Mouse (Mus musculus) myocyte (in vitro differentiated cells): ENCODE measurements around the gene Raf1.

Experiments used
- E2F4 ChIP-seq: IDR thresholded peaks from one replicate; pipeline ENCODE4 v1.6.1; 2011; ENCODE audit warnings: mild to moderate bottlenecking, control low read depth, moderate library complexity; ENCODE audit not compliant: insufficient read depth
- MAX ChIP-seq: IDR thresholded peaks from one replicate; pipeline ENCODE4 v1.6.1; 2011; ENCODE audit warnings: low read depth, mild to moderate bottlenecking, control low read depth
- MYOD1 ChIP-seq, 3 experiments: IDR thresholded peaks; one replicate each; pipeline ENCODE4 v1.6.1; 2011; ENCODE audit warnings: control low read depth in 2 of 3, low read depth in 2 of 3, mild to moderate bottlenecking in 2 of 3, moderate library complexity in 1 of 3; ENCODE audit not compliant: insufficient read length in 2 of 3, control insufficient read depth in 1 of 3
- MYOG ChIP-seq, 3 experiments: IDR thresholded peaks; one replicate each; pipeline ENCODE4 v1.6.1; 2011; ENCODE audit warnings: control low read depth in 2 of 3, low read depth in 2 of 3, mild to moderate bottlenecking in 2 of 3; ENCODE audit not compliant: insufficient read length in 2 of 3, control insufficient read depth in 1 of 3, insufficient read depth in 1 of 3
- POLR2A ChIP-seq: IDR thresholded peaks from one replicate; pipeline ENCODE4 v1.6.1; 2011; ENCODE audit warnings: low read depth, mild to moderate bottlenecking, control low read depth, moderate library complexity; ENCODE audit not compliant: insufficient read length
- POLR2AphosphoS2 ChIP-seq: IDR thresholded peaks from one replicate; pipeline ENCODE4 v1.6.1; 2011; ENCODE audit warnings: low read depth, control low read depth; ENCODE audit not compliant: insufficient read length
- REST ChIP-seq: IDR thresholded peaks from one replicate; pipeline ENCODE4 v1.6.1; 2011; ENCODE audit warnings: mild to moderate bottlenecking, control low read depth, moderate library complexity; ENCODE audit not compliant: insufficient read depth, insufficient read length
- SRF ChIP-seq: IDR thresholded peaks from one replicate; pipeline ENCODE4 v1.6.1; 2011; ENCODE audit warnings: low read depth; ENCODE audit not compliant: control insufficient read depth, insufficient read length
- TCF12 ChIP-seq: IDR thresholded peaks from one replicate; pipeline ENCODE4 v1.6.1; 2011; ENCODE audit warnings: mild to moderate bottlenecking, control low read depth; ENCODE audit not compliant: poor library complexity, insufficient read depth, severe bottlenecking
- TCF3 ChIP-seq: IDR thresholded peaks from one replicate; pipeline ENCODE4 v1.6.1; 2011; ENCODE audit warnings: low read depth, control low read depth; ENCODE audit not compliant: insufficient read length
- USF1 ChIP-seq: IDR thresholded peaks from one replicate; pipeline ENCODE4 v1.6.1; 2011; ENCODE audit warnings: low read depth, mild to moderate bottlenecking, control low read depth, moderate library complexity

GRCm38 (mm10) chr6:115717715-115718558 lies 41.5 kb upstream of the Raf1 start:
- no peak for TF ChIP-seq MYOG (IDR thresholded peaks at IDR 0.05; ENCODE audit: control insufficient read depth in 1 of 3, insufficient read depth in 1 of 3, insufficient read length in 2 of 3, low read depth in 2 of 3)
- no peak for TF ChIP-seq POLR2AphosphoS2
- no peak for TF ChIP-seq E2F4
- no peak for TF ChIP-seq TCF12
- no peak for TF ChIP-seq USF1
- no peak for TF ChIP-seq REST
- TF ChIP-seq MYOD1 (IDR thresholded peaks at IDR 0.05; ENCODE audit: control insufficient read depth in 1 of 3, insufficient read length in 2 of 3, low read depth in 2 of 3): peak in 2 of 3 experiments; percentile 3 to 15
- TF ChIP-seq POLR2A: no peak
- no peak for TF ChIP-seq SRF
- no peak for TF ChIP-seq TCF3
- no peak for TF ChIP-seq MAX
